In genomic region chr14:23107466-23107865, GRCm38 (mm10) we compare ENCODE assay signal across 28 mouse cellular contexts.
DNase-seq lines count a peak whose midpoint lies in the region; TF ChIP-seq lines count a peak whose summit lies in the region.
"Had no signal": no experiment of that assay in that cellular context is flagged by ENCODE, and none has a peak within 500 bp of the region (broad histone marks: within the 10 kb centered on the region; RNA-seq: fewer than 3 reads in every experiment).

No protein-coding gene starts in this region.

- H3K27me3 ChIP-seq in cerebellum, adult 2 months (ENCODE audit: control insufficient read depth, insufficient read depth, low read length) = no peaks in the 10 kb centered on the region
- H3K27me3 ChIP-seq: CH12.LX; forebrain, embryonic 13.5 days; heart, embryonic 12.5 days; hindbrain, embryonic 12.5 days; kidney, embryonic 15.5 days; liver, embryonic 15.5 days; lung, embryonic 15.5 days; megakaryocyte, embryonic 14.5 days; Patski had no signal

- TF ChIP-seq CTCF in cerebellum, adult 2 months (IDR thresholded peaks at IDR 0.05; ENCODE audit: borderline replicate concordance, insufficient read depth, low read depth, low read length) = no peak

- DNase-seq in layer of hippocampus, adult 11-12 months (ENCODE audit: low spot score) = peak; percentile 9
- DNase-seq in layer of hippocampus, postnatal 25 days (ENCODE audit: extremely low spot score in 1 of 2, low spot score in 1 of 2) = no peak
- peak; percentile 17 for DNase-seq in cerebellum, adult 11 months
- DNase-seq in cerebellum, adult 2 months = peak; percentile 53 to 77
- DNase-seq in cerebellum, postnatal 25 days = peak; percentile 62 to 76
- DNase-seq in testis, postnatal 10 days (ENCODE audit: low spot score) = no peak
- DNase-seq in kidney, postnatal 14 days = no peak
- DNase-seq: adrenal gland, adult 8-10 months; B cell, adult 2 months; heart, adult 18-20 months; heart, postnatal 10 days; kidney, adult 11 months; kidney, postnatal 4 days; layer of hippocampus, adult 9-11 months; liver; lung, postnatal 36 days; thymus, postnatal 25 days had no signal

- no peak overlapping the region for H3K4me3 ChIP-seq in cerebellum, adult 2 months (replicated peaks; ENCODE audit: insufficient read depth, low read depth, low read length)
- H3K4me3 ChIP-seq: forebrain, embryonic 13.5 days; heart, embryonic 12.5 days; hindbrain, embryonic 12.5 days; kidney, embryonic 15.5 days; left cerebral cortex, adult 2 months; limb, embryonic 10.5 days; liver, embryonic 15.5 days; lung, embryonic 15.5 days; megakaryocyte, embryonic 14.5 days had no signal

- TF ChIP-seq POLR2A in cerebellum, adult 2 months (IDR thresholded peaks at IDR 0.05; ENCODE audit: borderline replicate concordance, insufficient read depth, low read length) = no peak

- peaks cover 6% of the 10 kb centered on the region; the same call in 1 of the 2 replicates for H3K4me1 ChIP-seq in cerebellum, adult 2 months (ENCODE audit: control insufficient read depth, insufficient read depth, low read length)
- H3K4me1 ChIP-seq: forebrain, embryonic 13.5 days; heart, embryonic 12.5 days; liver, embryonic 15.5 days; lung, embryonic 15.5 days; megakaryocyte, embryonic 14.5 days had no signal

- WGBS in cerebellum, adult 2 months = 5% methylated on average over 4 of the region's 4 CpGs

- H3K27ac ChIP-seq in cerebellum, adult 2 months (ENCODE audit: insufficient read depth, low read length) = peak overlapping the region; percentile 39; the same call in 1 of the 2 replicates
- H3K27ac ChIP-seq: forebrain, embryonic 13.5 days; hindbrain, embryonic 12.5 days; kidney, embryonic 15.5 days; left cerebral cortex, adult 2 months; limb, embryonic 10.5 days; liver, embryonic 15.5 days; lung, embryonic 15.5 days had no signal

Comparison
In these comparisons a context has a peak if more than half of its experiments do, and no peak if none do; other contexts are left out.
1. DNase-seq: peak in layer of hippocampus, adult 11-12 months (single experiment), cerebellum, adult 11 months (single experiment), cerebellum, adult 2 months (2 of 2) and cerebellum, postnatal 25 days (2 of 2); none in layer of hippocampus, postnatal 25 days (0 of 2), testis, postnatal 10 days (single experiment) and kidney, postnatal 14 days (single experiment).